Mouse (Mus musculus): Measurements from ENCODE around the gene Mrps16.

The Mrps16 gene

GRCm38 (mm10) chr14:20363230-20363629 is 30.2 kb downstream of the Mrps16 start:
- DNase-seq, result no peak

- DNase-seq, result peak; percentile 91
These were observed 45.4 kb downstream of the Mrps16 start, which contains the start of the genes Ecd and Fam149b for GRCm38 (mm10) chr14:20347991-20348541. TSS of gene Ecd (minus strand) at chr14:20348121. TSS of gene Fam149b (plus strand) at chr14:20348162.

DNA sequence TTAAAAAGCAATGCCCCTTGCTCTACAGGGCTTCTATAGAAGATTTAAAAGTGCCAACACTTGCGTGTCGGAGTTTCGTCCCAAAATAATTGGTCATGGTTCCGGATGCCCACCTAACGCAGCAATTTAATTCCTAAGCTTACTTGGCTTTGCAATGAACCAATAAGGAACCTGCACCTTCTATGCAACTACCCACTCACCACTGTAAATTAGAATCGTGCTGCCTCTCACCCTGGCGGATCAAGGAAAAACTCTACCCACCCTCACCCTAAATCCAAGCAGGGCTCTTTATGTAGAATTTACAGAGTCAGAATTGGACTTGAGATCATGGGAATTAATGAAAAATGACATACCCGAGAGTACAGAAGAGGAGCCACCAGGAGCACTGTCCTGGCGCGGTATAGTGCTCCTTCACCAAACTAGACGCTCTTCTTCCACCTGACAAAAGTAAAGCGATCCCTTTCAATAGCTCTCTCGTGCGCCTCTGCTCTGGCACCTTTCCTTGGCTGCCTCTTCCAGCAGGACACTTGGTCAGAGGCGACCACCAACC is 45.9 kb downstream of the Mrps16 start:
- no peak for DNase-seq

DNA sequence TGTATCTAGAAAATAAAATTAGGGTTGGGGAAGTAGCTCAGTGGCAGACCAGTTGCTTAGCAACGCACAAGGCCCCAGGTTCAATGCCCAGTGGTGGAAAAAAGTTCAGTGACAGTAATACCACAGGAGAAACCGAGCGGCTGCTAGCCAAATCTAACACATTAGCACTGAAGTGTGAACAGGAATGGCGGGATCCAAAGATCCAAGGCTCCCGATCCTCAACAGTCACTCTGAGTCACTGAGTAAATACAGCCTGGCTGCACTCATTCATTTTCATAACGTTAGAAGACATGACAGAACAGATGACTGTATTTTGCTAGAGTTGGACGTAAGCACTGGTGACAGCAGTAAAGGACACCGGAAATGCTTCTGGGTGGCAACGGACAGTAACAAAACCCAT is 47.5 kb downstream of the Mrps16 start:
- DNase-seq, result no peak

GRCm38 (mm10) chr14:20340866-20341265 is 52.6 kb downstream of the Mrps16 start:
- no peak for DNase-seq

DNA sequence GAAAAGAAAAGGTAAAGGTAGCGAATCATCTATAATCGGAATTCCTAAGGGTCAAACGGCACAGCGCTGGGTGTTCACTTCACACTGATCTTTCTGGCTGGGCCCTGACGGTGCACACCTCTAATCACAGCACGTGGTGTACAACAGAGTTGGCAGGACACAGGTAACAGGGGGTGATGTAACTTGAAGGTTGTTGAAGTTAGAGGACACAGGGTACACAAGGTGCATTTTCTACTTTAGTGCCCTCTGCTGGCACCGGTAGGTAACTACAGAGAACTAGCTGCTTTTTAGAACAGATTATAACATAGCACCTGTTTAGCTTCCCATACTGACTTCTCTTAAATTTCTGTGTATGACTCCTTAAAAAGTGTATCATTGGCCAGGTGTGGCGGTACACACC is 53.3 kb downstream of the Mrps16 start:
- DNase-seq, result no peak

DNA sequence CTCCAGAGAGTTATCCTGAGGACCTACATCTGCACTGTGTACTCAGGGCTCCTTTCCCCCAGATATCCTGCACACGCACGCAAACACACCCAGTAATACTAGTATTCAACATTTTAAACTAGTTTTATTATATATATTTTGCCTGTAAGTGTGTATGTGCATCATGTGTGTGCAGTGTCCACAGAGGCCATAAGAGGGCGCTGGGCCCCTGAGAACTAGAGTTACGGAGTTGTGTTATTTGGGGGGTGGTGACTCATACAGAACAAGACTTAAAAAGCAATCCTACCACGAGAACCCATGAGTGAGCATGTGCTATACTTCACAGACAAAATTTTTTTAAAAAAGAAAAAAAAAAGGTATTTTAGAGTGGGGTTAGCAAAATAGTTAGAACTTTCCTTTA is 54.0 kb downstream of the Mrps16 start:
- DNase-seq, result no peak

All from layer of hippocampus, adult 9-11 months (tissue).